In genomic region chr5:102112034-102112433, GRCm38 (mm10) we compare ENCODE assay signal across 25 mouse cellular contexts. TPM values are rescaled to one million over a fixed set of nuclear protein-coding genes. Genes with fewer than 3 reads are reported as not detected.
DNase-seq lines count a peak whose midpoint lies in the region; ATAC-seq and TF ChIP-seq lines count a peak whose summit lies in the region.
"Had no signal": no experiment of that assay in that cellular context is flagged by ENCODE, and none has a peak within 500 bp of the region (broad histone marks: within the 10 kb centered on the region; RNA-seq: fewer than 3 reads in every experiment).

No protein-coding gene starts in this region.

- H3K4me2 ChIP-seq in hindbrain, postnatal 0 days (ENCODE audit: low read depth, low read length): no peak overlapping the region
- no peak overlapping the region for H3K4me2 ChIP-seq in hindbrain, embryonic 13.5 days
- no peak overlapping the region for H3K4me2 ChIP-seq in neural tube, embryonic 13.5 days
- H3K4me2 ChIP-seq in neural tube, embryonic 15.5 days: no peak overlapping the region
- H3K4me2 ChIP-seq: embryonic facial prominence, embryonic 12.5 days; embryonic facial prominence, embryonic 15.5 days; hindbrain, embryonic 12.5 days had no signal

- intact Hi-C loops in left cerebral cortex, postnatal 4 days (cut with DNase I): no loop called here

- no peak for ATAC-seq in cerebellum, adult (ENCODE audit: insufficient number of reproducible peaks, low FRiP score, low TSS enrichment)
- 0 out of 2 replicates have a peak, but pooled peaks have one; percentile 28 for ATAC-seq in hindbrain, postnatal 0 days
- ATAC-seq in hindbrain, embryonic 13.5 days (ENCODE audit: low FRiP score): no peak; the same call in 1 of the 2 replicates
- ATAC-seq in neural tube, embryonic 13.5 days (ENCODE audit: low read depth): 0 out of 2 replicates have a peak, but pooled peaks have one; percentile 38
- peak; percentile 58 for ATAC-seq in neural tube, embryonic 15.5 days (ENCODE audit: low FRiP score)
- ATAC-seq: activated CD4-positive, CD25-positive, alpha-beta regulatory T cell, adult 4 months; forebrain, embryonic 16.5 days had no signal

- H3K4me3 ChIP-seq in hindbrain, postnatal 0 days (ENCODE audit: low read length): no peak overlapping the region
- no peak overlapping the region for H3K4me3 ChIP-seq in hindbrain, embryonic 13.5 days
- no peak overlapping the region for H3K4me3 ChIP-seq in neural tube, embryonic 13.5 days
- H3K4me3 ChIP-seq in neural tube, embryonic 15.5 days (replicated peaks): no peak overlapping the region
- H3K4me3 ChIP-seq: embryonic facial prominence, embryonic 12.5 days; embryonic facial prominence, embryonic 15.5 days; heart, adult 2 months; heart, embryonic 13.5 days; hindbrain, embryonic 12.5 days had no signal

- no peak for TF ChIP-seq CTCF in hindbrain, postnatal 0 days (IDR thresholded peaks at IDR 0.05; ENCODE audit: low read depth)

- DNase-seq in cerebellum, adult 9-10 months: peak; percentile 4
- DNase-seq in hindbrain, postnatal 0 days (ENCODE audit: low spot score): no peak
- no peak for DNase-seq in neural tube, embryonic 10.5 days (ENCODE audit: extremely low spot score, low spot score)
- no peak for DNase-seq in left cerebral cortex, postnatal 4 days
- DNase-seq: adrenal gland, adult 8-10 months; adrenal gland, postnatal 25 days; cerebellum, adult 18-20 months; cerebellum, adult 9-11 months; cerebellum, postnatal 25 days; gastrocnemius, postnatal 10 days; gastrocnemius, postnatal 36 days; heart, adult 2 months; heart, postnatal 14 days; heart, postnatal 4 days had no signal

- H3K4me1 ChIP-seq in hindbrain, postnatal 0 days (ENCODE audit: insufficient read depth, low read length): peaks cover 6% of the 10 kb centered on the region; the same call in 1 of the 2 replicates
- H3K4me1 ChIP-seq in hindbrain, embryonic 13.5 days (replicated peaks): peaks cover 39% of the 10 kb centered on the region
- peaks cover 34% of the 10 kb centered on the region for H3K4me1 ChIP-seq in neural tube, embryonic 13.5 days (replicated peaks)
- H3K4me1 ChIP-seq in neural tube, embryonic 15.5 days: peaks cover 37% of the 10 kb centered on the region
- H3K4me1 ChIP-seq: embryonic facial prominence, embryonic 15.5 days had no signal

- H3K9me3 ChIP-seq in hindbrain, postnatal 0 days (ENCODE audit: low read length): no peaks in the 10 kb centered on the region
- no peaks in the 10 kb centered on the region for H3K9me3 ChIP-seq in hindbrain, embryonic 13.5 days
- no peaks in the 10 kb centered on the region for H3K9me3 ChIP-seq in neural tube, embryonic 13.5 days
- no peaks in the 10 kb centered on the region for H3K9me3 ChIP-seq in neural tube, embryonic 15.5 days (replicated peaks)
- H3K9me3 ChIP-seq: embryonic facial prominence, embryonic 12.5 days; embryonic facial prominence, embryonic 15.5 days; heart, embryonic 10.5 days; heart, embryonic 13.5 days; hindbrain, embryonic 12.5 days had no signal

- H3K27ac ChIP-seq in hindbrain, postnatal 0 days: no peak overlapping the region
- H3K27ac ChIP-seq in hindbrain, embryonic 13.5 days: no peak overlapping the region
- H3K27ac ChIP-seq in neural tube, embryonic 13.5 days (replicated peaks): no peak overlapping the region
- H3K27ac ChIP-seq in neural tube, embryonic 15.5 days (replicated peaks): 0 out of 2 replicates have a peak overlapping the region, but pooled peaks have one; percentile 45
- H3K27ac ChIP-seq: embryonic facial prominence, embryonic 12.5 days; embryonic facial prominence, embryonic 15.5 days; heart, adult 2 months; heart, embryonic 13.5 days; hindbrain, embryonic 12.5 days had no signal

- H3K9ac ChIP-seq in hindbrain, postnatal 0 days (replicated peaks; ENCODE audit: low read length): no peak overlapping the region
- H3K9ac ChIP-seq in hindbrain, embryonic 13.5 days: no peak overlapping the region
- H3K9ac ChIP-seq in neural tube, embryonic 13.5 days: no peak overlapping the region
- no peak overlapping the region for H3K9ac ChIP-seq in neural tube, embryonic 15.5 days (replicated peaks)
- H3K9ac ChIP-seq: embryonic facial prominence, embryonic 12.5 days; embryonic facial prominence, embryonic 15.5 days; heart, embryonic 13.5 days; hindbrain, embryonic 12.5 days had no signal

- H3K36me3 ChIP-seq in hindbrain, postnatal 0 days (ENCODE audit: insufficient read depth, low read length): no peaks in the 10 kb centered on the region
- no peaks in the 10 kb centered on the region for H3K36me3 ChIP-seq in hindbrain, embryonic 13.5 days
- no peaks in the 10 kb centered on the region for H3K36me3 ChIP-seq in neural tube, embryonic 13.5 days
- no peaks in the 10 kb centered on the region for H3K36me3 ChIP-seq in neural tube, embryonic 15.5 days
- H3K36me3 ChIP-seq: embryonic facial prominence, embryonic 12.5 days; embryonic facial prominence, embryonic 15.5 days; heart, embryonic 10.5 days; heart, embryonic 13.5 days; hindbrain, embryonic 12.5 days had no signal

- WGBS in hindbrain, postnatal 0 days: 55% methylated on average over 7 of the region's 7 CpGs
- WGBS in hindbrain, embryonic 13.5 days: 80% methylated on average over 7 of the region's 7 CpGs
- 79% methylated on average over 7 of the region's 7 CpGs for WGBS in neural tube, embryonic 13.5 days
- whole genome bisulfite sequencing in neural tube, embryonic 15.5 days: 50% methylated on average over 7 of the region's 7 CpGs

- H3K27me3 ChIP-seq in hindbrain, postnatal 0 days (ENCODE audit: insufficient read depth, low read length): no peaks in the 10 kb centered on the region
- no peaks in the 10 kb centered on the region for H3K27me3 ChIP-seq in hindbrain, embryonic 13.5 days
- H3K27me3 ChIP-seq in neural tube, embryonic 13.5 days: no peaks in the 10 kb centered on the region
- H3K27me3 ChIP-seq in neural tube, embryonic 15.5 days (replicated peaks): no peaks in the 10 kb centered on the region
- H3K27me3 ChIP-seq: embryonic facial prominence, embryonic 12.5 days; embryonic facial prominence, embryonic 15.5 days; heart, embryonic 13.5 days; hindbrain, embryonic 12.5 days had no signal

RNA-seq across cellular contexts. Expression of gene Wdfy3, which starts 42.3 kb away (rescaled TPM):
- 83.5 and 88.4 TPM in 2 replicates for total RNA-seq in hindbrain, postnatal 0 days (2014; rRNA removed)
- polyA plus RNA-seq in hindbrain, postnatal 0 days (2015; fragmentation: Nextera tagmentation; extraction: Ambion mirVana): 15.8 and 16.0 TPM in 2 replicates
- polyA plus RNA-seq in hindbrain, embryonic 13.5 days (2015; fragmentation: Nextera tagmentation; extraction: Ambion mirVana): 29.1 and 30.0 TPM in 2 replicates
- polyA plus RNA-seq in neural tube, embryonic 13.5 days (2015; fragmentation: Nextera tagmentation; extraction: Ambion mirVana): 27.0 and 31.1 TPM in 2 replicates
- 20.5 and 22.9 TPM in 2 replicates for polyA plus RNA-seq in neural tube, embryonic 15.5 days (2015; fragmentation: Nextera tagmentation; extraction: Ambion mirVana)
- 100 to 1,000 TPM; 118 TPM for total RNA-seq in left cerebral cortex, postnatal 4 days (2021)

Comparison
In these comparisons a context has a peak if more than half of its experiments do, and no peak if none do; other contexts are left out.
1. ATAC-seq: peak in hindbrain, postnatal 0 days (single experiment), neural tube, embryonic 13.5 days (single experiment) and neural tube, embryonic 15.5 days (single experiment); none in cerebellum, adult (single experiment) and hindbrain, embryonic 13.5 days (single experiment).